Mouse (Mus musculus) ovary, postnatal 14 days (tissue): ENCODE results near the gene E130208F15Rik.
A peak's percentile ranks its signal among the peaks of the same experiment; 100 is the strongest.

ENCODE experiments used
- DNase-seq: peaks from one replicate; pipeline ENCODE4 v3.0.0; 2022; ENCODE audit warnings: low spot score

Gene E130208F15Rik

GRCm38 (mm10) chr7:30333436-30333835 lies 11.9 kb downstream of the E130208F15Rik start:
- DNase-seq = peak; percentile 44

GRCm38 (mm10) chr7:30334563-30334962 lies 13.0 kb downstream of the E130208F15Rik start:
- no peak for DNase-seq

- no peak for DNase-seq
Measured at GRCm38 (mm10) chr7:30335688-30336087, 14.1 kb downstream of the E130208F15Rik start.

GRCm38 (mm10) chr7:30336384-30336783 lies 14.8 kb downstream of the E130208F15Rik start:
- DNase-seq = peak; percentile 87

GRCm38 (mm10) chr7:30339432-30340109 lies 18.0 kb downstream of the E130208F15Rik start:
- no peak for DNase-seq

DNA sequence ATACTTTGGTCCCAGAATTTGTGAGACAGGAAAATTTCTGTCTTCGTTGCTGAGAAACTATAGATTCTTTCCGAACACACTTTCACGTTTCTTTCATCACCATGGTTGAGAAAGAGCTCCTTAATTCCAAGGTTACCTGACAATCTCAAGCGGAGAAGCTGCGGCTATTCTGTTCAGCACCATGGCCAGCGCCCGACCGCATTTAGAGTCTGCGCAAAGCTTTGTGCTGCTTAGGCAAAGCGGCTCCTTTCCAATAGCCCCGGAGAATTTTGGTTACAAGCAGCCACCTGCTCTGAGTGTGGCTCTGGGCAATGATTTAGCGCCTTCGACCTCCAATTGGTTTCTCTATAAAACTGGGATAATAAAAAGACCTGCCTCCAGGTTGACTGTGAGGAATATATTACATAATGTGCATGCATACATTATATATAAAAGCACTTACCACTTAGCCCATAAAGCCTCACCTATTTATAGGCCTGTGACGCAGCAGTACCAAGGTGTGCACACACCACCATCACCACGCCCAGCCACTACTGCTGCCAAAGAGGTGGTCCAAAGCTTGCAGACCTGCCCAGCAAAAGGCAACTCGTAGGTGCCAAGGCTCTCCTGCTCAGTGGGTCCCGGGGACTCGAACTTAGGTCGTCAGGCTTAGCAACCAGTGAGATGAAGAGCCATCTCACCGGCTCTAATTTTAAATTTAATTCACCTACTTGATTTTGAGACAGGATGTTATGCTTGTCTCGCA lies 25.3 kb downstream of the E130208F15Rik start:
- DNase-seq = peak; percentile 68

DNA sequence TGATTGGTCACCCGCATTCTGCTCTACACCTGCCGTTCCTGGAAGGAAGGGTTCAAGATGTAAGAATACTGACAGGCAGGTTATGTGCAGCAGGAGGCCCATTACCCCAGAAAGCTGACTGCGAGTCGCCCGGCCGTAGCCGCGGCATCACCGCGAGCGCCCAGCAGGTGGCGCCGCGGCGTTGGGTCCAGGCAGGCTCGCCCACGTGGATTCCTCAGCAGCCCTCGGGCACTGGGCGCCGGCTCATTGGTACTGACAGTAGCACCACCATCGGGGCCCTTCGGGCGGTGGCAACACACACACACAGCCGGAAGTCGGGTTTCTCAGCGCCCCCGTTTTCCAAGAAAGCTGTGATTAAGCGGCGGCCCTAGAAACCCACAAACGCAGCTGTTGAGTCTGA lies 26.3 kb downstream of the E130208F15Rik start:
- peak; percentile 51 for DNase-seq

- peak; percentile 68 for DNase-seq
Measured at GRCm38 (mm10) chr7:30353279-30353822, 31.8 kb downstream of the E130208F15Rik start.

DNA sequence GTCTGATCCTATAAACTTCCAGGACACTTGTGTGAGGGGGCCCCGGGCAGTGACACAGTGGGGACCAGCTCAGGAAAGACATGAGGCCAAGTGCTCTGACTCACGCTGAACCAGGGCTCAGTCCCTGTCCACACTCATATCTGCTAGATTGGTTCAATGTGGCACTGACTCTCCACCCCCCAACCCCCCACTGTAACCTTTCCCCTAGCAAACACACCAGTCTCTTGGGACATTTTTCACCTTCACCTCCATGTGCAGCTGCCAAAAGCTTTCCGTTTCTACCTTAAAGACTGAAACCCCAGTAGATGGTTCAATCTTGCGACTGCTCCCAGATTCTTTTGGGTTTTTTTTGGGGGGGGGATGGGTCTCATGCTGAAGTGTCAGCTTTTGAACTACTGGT lies 32.5 kb downstream of the E130208F15Rik start:
- DNase-seq = no peak

DNA sequence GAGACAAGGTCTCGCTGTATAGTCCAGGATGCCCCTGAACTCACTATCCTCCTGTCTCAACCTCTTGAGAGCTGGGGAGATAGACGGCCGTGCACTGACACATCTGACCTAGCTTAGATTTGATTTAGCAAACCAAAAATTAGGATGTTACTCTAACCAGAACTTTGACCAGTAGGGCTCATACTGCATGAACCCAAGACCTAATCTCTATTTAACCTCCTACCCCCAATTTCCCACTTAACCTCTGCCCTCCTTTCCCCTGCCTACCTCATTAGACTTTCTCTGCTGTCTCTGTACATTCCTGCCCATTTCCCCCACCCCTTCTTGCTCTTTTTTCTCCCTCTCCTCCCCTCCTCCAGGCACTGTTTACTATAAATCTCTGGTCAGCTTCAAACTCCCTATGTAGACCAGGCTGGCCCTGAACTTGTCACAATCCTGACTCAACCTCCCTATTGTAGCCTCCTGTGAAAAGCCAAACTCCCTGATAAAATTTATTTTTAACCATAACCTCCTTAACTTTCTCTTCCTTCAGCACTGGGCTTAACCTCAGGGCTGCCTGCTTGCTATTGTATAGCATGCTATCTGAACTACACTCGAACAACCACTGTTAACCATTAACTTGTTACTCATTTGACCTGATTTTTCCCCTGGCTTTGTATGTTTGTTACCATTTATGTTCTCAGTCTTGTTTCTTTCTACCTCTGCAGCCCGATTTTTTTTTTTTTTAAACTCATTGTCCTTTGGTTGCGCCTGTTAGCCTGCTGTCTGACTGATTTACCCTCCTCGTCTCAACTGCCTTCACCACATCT lies 37.0 kb downstream of the E130208F15Rik start:
- no peak for DNase-seq

GRCm38 (mm10) chr7:30359276-30359865 lies 37.8 kb downstream of the E130208F15Rik start:
- no peak for DNase-seq

DNA sequence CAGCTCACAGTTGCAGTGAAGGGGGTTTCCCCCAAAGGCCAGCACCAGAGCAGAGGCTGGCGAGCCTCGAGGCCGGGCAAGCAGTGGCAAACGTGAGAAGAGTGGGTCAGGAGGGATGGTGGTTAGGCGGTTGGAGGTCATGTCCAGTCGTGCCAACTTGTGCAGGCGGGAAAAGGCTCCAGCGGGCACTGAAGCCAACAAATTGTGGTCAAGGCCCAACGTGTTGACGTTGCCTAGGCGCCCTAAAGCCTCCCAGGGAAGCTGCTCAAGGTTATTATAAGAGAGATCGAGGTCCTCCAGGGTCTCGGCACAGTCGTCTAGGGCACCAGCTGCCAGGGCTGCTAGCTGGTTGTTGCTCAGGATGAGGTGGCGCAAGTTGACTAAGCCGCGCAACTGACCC lies 38.5 kb downstream of the E130208F15Rik start:
- no peak for DNase-seq

DNA sequence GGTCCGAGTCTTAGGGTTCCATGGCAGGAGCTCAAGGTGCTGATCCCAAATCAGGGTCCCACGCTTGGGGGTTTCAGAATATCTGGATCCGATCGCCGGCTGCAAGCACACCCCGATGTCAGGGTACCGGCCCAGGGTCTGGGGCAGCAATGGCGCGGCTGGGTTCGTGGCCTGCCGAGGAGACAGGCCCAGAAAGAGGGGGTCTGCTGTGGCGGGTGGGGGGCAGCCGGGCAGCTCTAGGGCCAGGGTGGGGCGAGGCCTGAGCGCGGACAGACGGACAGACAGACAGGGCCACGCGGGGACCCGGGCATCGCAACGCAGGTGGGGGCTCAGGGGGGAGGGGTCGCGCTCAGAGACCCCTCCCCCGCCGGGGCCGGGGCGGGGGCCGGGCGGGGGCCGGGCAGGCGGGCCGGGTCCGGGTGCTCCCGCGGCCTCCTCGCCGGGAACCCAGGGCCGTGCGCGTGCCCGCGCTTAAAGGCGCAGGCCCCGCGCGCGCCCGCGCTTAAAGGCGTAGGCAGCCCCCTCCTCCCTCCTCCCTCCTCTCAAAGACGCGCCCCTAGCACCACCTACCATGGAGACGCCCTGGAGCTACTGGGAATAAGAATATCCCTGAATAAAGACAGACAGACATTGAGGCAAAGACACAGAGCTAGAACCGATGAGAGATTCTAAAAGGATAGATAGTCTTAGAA lies 41.3 kb downstream of the E130208F15Rik start, which contains the start of gene Lrfn3:
Gene Lrfn3 (minus strand): TSS at position 121 of the 692 bp plus-strand sequence.
- DNase-seq = no peak

DNA sequence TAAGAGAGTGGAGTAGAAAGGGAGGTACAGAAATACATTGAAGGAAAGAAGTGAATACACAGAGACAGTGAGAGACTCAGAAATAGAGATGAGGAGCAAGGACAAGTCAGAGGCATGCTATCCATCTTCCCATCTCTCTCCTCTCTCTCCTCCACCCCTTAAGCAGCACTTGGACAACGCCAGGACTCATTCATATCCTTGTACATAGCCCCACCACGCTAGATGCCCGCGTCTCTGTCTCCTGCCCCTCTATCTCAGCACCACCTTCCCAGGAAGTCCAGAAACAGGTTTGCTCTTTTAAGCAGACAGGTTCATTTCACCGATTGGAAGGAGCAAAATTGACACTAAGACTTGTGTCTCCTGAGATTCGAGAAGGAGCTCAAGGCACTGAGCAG lies 41.8 kb downstream of the E130208F15Rik start:
- DNase-seq = no peak

- no peak for DNase-seq
Measured at GRCm38 (mm10) chr7:30367466-30367865, 45.9 kb downstream of the E130208F15Rik start.
